Mouse (Mus musculus) 3134 (cell line): ENCODE measurements around the gene Tmem30c.

Experiments
- DNase-seq: peaks from one replicate; pipeline ENCODE4 v3.0.0-alpha.2; 2011; ENCODE audit warnings: low spot score; ENCODE audit not compliant: insufficient read length; ENCODE audit errors: extremely low read depth

Tmem30c gene

DNA sequence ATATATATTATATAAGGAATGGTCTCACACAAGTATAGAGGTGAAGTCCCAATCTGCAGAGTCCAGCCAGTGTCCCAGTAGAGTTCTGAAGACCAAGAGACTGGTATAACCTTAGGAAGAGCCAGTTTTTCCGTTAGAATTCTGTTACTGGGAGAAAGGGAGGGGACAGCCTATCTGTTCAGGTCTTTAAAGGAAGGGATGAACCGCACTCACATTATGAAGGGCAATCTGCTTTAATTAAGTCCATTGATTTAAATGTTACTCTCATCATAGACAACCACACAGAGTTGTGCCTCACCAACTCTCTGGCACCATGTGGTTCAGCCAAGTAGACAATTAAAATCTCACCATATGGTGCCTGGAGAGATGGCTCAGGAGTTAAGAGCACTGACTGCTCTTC lies at the start of gene Tmem30c:
Tmem30c (minus strand) TSS at position 101 of the 400 bp plus-strand sequence.
- no peak for DNase-seq

GRCm38 (mm10) chr16:57340613-57340898 lies 47.9 kb upstream of the Tmem30c start:
- DNase-seq: no peak

DNA sequence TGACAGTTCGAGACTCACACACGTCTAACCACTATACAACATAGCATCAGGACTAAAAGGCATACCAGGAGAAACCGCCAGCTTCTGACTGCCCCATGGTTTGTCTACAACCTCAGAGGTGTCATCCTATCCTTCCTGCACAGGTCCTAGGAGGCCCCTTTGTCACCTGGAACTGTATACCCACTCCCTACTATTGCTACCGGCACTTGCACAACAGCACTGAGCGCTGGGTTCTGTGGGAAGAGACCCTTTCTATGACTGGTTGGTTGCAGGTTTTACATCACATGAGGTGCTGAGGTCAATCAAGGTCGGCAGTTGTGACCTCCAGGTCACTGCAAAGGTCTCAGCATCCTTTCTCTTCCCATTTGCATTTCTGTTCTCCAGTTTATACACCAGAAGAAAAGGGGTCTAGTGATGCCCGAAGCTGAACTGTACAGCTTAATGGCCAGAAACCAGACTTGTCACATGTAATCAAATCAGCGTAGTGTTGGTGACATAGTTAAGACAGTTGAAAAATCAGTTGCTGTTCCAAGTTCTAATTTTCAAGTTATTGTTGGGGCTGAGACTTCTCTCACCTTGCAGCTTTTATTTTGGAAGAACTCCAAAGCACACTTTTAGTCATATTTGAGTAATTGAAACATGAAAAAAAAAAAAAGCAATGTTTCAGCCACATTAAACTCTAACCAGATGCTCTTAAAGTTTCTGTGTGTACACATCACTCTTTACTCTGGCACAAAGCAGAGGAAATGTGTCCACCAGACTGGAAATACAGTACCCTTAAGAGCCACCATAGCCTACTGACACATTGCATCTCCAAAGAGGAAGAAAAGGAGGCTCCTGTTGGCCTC lies 47.3 kb upstream of the Tmem30c start:
- DNase-seq: no peak

DNA sequence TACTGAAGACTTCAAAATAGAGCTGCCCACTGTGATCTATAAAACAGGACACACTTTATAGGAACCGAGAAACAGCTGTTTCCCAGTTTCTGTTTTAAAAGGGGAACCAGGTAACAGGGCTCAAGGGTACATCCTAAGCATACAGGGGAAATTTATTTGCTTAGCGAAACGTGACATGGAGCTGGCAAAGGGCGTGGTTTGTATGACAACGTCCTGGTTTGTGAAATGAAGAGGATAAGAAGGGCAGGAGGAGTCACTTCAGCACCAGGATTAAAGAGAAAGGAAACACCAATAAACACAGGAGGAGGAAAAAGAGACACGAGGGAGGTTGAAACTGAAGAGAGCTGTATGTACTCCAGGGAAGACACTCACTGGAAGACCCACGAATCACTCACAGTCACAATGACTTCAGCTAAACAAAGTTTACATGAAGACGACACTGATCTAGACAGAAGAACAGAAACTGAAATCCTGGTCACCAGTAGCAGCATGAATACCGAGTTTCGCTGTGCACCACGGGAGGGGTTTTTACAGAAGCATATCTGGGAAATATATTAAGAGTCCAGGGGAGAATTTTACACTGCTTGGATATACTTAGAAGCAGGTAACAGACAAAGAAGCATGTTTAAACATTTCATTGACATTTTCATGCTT lies 44.2 kb upstream of the Tmem30c start:
- DNase-seq: no peak

GRCm38 (mm10) chr16:57332301-57332700 lies 39.6 kb upstream of the Tmem30c start:
- no peak for DNase-seq

DNA sequence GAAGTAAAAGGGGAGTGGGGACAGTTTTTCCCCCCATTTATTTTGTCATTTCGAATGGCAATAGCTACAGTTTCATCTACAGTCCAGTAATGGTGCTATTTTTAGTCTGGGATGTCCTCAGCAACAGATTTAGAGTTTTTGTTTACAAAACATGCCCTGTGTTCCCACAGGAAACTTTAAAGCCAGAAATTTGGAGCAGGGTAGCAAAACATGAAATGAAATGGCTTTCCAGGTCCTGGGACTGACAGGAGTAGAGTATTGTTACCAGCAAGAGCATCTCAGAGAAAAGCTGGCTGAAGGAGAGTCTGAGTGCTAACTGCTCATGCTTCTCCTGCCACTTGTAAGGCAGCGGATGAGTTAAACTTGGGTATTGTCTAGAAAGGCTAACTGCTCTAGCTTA lies 37.4 kb upstream of the Tmem30c start:
- no peak for DNase-seq

DNA sequence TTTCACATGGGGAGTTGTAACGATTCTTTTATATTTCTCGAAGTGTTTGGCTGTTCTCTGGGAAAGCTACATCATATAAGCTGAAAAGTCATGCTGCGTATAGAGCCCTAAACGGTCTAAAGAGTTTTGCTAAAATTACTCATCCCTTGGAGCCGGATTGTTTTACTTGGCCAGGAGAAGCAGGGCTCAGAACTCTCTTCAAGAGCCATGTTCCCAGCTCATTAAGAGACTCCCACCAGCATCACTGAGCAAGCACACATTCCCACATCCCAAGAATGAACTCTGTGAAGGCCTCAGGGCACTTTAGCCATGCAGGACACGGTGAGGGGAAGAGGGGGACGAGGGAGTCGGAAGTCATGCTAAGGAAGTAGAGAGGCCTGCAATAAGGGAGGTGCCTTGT lies 36.4 kb upstream of the Tmem30c start:
- no peak for DNase-seq

GRCm38 (mm10) chr16:57326996-57327395 lies 34.3 kb upstream of the Tmem30c start:
- DNase-seq: no peak

DNA sequence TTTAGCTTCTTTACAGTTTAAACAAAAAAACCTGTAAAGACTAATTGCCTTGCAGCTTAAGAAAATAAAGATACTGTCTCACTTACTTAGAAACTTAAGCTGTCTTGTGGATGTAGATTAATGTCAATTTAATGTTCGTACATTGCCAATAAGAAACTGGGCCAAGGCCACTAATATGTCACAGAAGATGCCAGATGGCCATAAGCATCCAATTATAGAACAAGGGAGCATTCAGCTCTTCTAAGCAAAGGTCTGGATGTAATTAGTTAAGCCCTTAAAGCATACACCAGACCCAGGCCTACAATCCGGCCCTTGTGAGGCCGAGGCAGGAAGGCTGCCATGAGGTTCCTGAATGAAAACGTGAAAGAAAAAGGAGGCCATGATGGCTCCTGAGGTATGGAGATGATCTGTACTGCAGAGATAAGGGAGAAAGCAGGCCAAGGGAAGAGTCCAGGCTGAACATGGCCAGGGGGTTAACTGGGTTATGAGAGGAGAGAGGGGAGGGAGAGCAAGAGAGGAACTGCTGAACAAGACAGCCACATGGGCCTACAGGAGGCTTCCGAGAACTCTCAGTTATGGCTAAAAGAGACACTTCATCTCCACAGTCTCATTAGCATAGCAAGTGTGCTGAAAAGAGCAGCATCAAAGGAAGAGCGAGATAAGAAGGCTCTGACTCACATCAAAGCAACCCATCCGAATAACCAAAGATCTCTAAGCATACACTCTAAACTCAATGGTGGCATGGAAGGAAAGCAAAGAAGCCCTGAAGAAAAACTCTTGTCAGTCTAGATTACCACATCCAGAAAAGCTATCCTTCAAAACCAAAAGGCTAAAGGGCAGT lies 26.8 kb upstream of the Tmem30c start:
- no peak for DNase-seq

DNA sequence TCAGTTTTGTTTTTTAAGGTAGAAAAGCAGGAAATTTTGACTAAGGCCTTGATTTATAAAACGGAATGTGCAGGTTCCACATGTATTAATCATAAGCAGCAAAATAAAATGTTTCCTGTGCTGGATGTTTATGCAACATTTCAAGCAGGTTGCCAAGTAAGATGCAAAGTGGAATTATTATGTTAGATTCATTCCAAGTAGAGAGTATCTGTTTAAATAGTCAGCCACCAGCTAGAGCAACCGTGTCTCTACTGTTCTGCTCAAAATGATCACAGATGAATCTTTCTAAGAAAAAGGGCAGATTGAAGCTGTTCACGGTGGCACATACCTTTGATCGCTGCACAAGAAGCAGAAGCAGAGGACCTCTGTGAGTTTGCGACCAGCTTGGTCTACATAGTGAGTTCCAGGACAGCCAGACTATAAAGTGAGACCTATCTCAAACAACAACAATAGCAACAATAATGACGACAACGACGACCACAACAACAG lies 26.0 kb upstream of the Tmem30c start:
- no peak for DNase-seq

GRCm38 (mm10) chr16:57317882-57318636 lies 25.4 kb upstream of the Tmem30c start:
- DNase-seq: no peak

- no peak for DNase-seq
Observed at GRCm38 (mm10) chr16:57317127-57317526, 24.5 kb upstream of the Tmem30c start.

- DNase-seq: no peak
Observed at GRCm38 (mm10) chr16:57315026-57315425, 22.4 kb upstream of the Tmem30c start.

GRCm38 (mm10) chr16:57314236-57314635 lies 21.6 kb upstream of the Tmem30c start:
- no peak for DNase-seq

DNA sequence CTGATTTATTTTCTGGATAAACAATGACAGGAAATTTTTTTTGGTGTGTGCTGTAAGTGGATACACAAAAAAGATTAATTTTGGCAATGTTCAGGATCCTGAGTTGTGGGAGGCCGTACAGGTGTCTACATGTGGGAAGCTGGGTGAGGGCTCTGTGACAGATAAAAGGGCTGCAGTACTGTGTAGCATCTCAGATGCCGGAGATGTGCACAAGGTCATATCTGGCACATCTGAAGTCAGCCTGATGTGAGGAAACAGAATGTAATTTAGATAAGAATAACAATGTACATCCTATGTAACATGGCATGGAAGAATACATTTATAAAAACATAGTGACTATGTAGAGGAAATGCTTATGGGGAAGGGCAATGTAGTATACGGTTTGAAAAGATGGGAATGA lies 20.8 kb upstream of the Tmem30c start:
- DNase-seq: no peak

DNA sequence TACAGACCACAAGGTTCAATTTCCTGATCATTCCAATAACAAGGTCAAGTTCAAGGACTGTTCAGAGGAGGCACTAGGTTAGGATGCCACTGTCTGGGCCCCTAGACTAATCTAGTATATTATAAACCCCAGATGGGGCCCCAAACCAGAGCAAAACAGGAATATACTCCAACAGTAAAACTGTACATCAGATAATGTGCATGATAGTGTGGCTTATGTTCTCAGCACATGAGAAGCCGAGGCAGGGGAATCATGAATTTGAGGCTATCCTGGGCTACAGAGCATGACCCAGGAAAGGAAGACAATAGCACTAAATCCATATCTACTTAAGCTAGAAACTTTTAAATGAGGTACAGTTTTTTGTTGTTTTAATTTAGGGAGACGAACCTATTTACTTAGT lies 19.5 kb upstream of the Tmem30c start:
- DNase-seq: no peak

GRCm38 (mm10) chr16:57305463-57305862 lies 12.8 kb upstream of the Tmem30c start:
- DNase-seq: no peak

DNA sequence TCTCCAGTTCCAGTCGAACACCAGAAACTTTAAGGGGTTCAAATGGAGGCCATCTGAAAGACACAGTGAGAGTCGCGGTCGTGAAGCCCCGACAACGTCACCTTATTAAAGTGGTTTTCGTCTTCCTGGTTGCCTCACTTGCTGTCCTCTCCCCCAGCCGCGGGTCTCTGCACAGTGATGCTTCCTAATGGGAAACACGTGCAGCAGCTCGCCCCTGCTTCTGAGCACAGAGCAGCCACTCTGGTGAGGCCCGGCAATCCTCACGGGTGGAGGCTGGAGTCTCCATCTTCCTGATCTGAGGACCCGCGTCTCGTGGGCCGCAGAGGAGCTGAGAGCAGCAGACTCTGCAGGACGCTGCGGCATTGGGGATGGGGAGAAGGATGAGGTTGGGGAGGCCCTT lies 11.1 kb upstream of the Tmem30c start:
- DNase-seq: no peak

GRCm38 (mm10) chr16:57302792-57303698 lies 10.4 kb upstream of the Tmem30c start:
- no peak for DNase-seq
